Mouse (Mus musculus) large intestine, adult 2 months (tissue): ENCODE measurements around the gene Gorab. TPM values are rescaled to one million over a fixed set of nuclear protein-coding genes. Genes with fewer than 3 reads are reported as not detected.

ENCODE experiments used
- DNase-seq: peaks from one replicate; pipeline ENCODE4 v3.0.0-alpha.2; 2012; ENCODE audit warnings: low read depth, low spot score
- WGBS: fragments of 180-500 bp; shearing (Covaris S2); methylation state at CpG from one replicate; pipeline ENCODE4 v1.1.7; 2018; 5-methylcytosine and 5-hydroxymethylcytosine counted together
- polyA plus RNA-seq: library from polyadenylated mRNA; depleted of rRNA; stranded (reverse); fragments of >200 nt; gene quantifications from 2 replicates; pipeline ENCODE4 v1.2.3, GENCODE M21; 2012; rRNA removed

The Gorab gene
- polyA plus RNA-seq, 1 experiment: 2.0 TPM

DNA sequence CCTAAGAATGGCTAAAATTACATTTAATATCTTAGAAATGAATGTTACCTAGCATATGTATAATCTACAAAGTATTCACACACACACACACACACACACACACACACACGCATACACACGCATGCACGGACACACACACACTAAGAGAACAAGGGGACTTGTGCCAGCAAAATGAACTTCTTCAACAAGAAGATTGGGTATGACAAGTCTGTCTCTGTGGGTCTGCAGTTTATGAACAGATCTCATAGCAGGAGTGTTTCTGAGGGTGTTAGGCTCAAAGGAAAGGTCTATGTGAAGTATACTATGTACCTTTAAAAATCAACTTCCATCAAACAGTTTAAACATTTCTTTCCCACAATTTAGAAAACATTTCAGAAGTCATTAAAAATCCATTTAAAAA lies 43.9 kb downstream of the Gorab start:
- DNase-seq: no peak
- 85% methylated on average over 3 of the region's 3 CpGs for WGBS

DNA sequence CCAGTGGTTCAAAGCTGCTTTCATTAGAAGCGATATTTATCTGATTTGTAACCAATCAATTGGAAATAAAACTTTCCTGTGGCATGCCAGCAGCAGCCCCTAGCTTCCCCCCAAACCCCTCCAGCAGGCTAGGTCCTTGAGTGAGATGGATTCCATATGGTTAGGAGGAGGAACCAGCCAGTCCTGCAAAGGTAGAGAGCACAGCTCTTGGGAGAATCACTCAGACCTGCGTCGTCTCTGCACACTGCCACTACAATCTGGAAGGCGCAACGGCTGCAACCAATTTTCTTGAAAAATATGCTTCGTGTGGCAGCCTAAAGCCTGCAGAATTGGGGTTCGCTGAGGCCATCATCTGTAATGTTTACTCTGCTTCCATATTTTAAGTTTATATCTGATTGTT lies 45.3 kb downstream of the Gorab start:
- no peak for DNase-seq
- WGBS: 41% methylated on average over 7 of the region's 7 CpGs

DNA sequence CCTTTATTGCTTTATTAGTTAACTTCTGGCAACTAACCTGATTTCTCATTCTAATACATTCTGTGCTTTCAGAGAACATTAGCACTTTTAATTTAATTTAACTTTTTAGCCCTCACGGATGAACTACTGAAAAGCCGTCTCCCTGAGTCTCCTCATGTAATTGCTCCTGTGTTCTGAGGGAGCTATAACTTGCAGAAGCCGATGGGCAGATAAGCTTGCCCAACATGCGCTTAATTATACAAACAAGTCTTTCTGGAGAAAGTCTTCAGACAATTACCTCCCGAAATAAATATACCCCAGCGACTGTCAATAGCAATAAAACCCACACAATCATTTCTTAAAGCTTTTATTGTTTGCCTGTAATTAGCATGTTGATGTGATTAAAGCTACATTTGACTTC lies 45.7 kb downstream of the Gorab start:
- 19% methylated on average over 6 of the region's 6 CpGs for WGBS

DNA sequence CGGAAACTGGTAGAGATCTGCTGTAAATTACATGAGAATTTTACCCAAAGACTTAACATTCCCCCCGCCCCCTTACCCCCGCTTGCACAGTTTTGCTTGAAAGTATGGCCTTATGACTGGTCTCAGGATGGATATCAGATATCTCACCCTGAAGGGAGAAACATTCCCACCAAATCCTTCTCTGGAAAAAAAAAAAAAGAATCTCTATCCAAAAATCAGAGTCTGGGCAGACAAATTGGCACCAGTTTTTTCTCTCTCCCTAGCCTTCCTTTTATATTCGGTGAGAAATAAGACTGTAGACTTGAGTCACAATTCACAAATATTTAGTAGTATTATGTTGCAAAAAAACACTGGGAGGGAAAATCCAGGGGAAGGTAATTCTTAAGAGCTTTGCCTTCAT lies 47.3 kb downstream of the Gorab start:
- DNase-seq: no peak
- WGBS: 21% methylated on average over 4 of the region's 4 CpGs

More for the DNA sequence above, 45.7 kb downstream of the Gorab start:
- no peak for DNase-seq

DNA sequence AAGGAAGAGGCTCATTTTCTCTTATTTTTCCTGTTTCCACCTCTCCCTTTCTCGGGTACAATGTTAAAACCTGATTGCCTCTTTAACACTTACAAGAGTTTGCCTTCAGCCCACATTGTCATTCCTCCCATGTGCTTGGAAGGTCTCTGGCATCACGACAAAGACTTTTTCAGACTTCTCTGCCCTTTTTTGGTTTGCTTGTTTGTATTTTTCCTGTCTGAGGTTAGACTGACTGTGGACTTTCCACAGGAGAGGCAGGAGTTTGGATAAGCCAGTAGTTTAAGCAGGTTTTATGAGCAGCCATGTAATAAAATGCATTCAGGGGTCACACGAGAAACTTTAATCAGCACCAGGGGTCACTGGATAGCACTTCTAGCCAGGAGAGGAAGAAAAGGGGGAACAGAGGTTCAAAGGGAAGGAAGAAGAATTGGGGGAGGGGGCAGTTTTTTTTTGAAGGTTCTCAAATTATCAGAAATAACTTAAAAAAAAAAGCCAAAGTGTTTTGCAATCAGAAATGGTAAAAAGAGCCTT lies 47.8 kb downstream of the Gorab start:
- 10% methylated on average over 3 of the region's 3 CpGs for WGBS
- DNase-seq: no peak

DNA sequence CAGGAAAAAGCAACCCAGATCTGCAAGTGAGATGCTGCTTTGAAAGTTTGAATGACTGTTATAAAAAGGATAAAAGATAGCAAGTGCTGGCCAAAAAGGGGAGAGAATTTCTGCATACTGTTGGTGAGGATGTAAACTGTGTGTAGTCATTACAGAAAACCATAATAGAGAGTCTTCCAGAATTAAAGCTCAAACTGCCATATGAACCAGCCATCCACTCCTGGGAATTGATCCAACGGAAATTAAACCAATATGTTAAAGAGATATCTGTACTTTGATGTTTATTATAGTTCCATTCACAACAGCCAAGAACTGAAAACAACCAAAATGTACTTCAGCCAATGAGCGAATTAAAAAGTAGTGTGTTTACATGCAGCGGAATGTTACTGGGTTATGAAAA lies 52.5 kb downstream of the Gorab start:
- no peak for DNase-seq
- WGBS: 66% methylated on average over 3 of the region's 3 CpGs

DNA sequence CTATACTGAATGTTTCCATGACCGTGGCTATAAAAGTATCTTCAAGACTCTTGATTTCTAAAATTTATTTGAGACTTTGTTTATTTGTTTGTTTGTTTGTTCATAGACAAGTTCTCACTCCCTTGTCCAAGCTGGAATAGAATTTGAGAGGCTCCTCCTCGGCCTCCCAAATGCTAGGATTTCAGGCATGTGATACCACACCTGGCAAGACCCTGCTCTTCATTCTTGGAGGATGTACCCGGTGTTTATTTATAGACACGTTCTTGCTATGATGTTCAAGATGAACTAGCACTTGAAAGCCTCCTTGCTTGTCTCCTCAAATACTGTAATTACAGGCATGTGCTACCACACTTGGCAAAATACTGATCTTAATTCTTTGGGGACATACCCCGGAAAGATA lies 57.9 kb downstream of the Gorab start:
- 80% methylated on average over 5 of the region's 5 CpGs for WGBS
- no peak for DNase-seq

DNA sequence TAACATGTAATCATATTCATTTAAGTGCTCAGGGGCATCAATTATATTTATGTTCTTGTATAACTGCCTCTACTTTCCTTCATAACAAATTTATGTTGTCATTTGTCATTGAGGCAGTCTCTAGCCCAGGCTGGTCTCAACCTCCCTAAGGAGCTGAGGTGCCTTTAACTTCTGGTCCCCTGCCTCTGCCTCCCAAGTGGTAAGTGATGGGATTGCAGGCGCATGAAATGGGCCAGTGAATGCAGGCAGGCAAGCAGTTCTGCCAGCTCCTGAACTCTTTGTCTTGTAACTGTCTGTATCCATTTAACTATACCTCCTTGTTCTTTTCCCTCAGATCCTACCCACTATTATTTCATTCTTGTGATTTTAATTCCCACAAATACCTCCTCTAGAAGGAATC lies 58.5 kb downstream of the Gorab start:
- 53% methylated on average over 1 of the region's 1 CpGs for WGBS

DNA sequence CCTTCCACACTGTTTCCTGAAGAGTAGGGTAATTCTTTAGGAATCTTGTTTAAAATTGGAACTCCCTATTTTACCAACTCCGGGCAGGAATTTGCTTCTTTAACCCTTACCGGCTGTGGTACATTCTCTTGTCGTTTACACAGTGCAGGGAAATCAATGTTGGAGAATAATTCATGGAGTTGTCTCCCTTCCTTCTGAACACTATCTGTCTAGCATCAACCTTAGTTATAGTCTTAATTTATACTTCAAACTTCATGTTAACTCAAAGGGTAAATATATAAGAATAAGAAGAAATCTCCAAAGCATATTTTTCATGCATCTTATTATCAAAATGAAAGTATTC lies 64.3 kb downstream of the Gorab start:
- DNase-seq: no peak
- 55% methylated on average over 3 of the region's 3 CpGs for WGBS

More for the DNA sequence above, 58.5 kb downstream of the Gorab start:
- DNase-seq: no peak

DNA sequence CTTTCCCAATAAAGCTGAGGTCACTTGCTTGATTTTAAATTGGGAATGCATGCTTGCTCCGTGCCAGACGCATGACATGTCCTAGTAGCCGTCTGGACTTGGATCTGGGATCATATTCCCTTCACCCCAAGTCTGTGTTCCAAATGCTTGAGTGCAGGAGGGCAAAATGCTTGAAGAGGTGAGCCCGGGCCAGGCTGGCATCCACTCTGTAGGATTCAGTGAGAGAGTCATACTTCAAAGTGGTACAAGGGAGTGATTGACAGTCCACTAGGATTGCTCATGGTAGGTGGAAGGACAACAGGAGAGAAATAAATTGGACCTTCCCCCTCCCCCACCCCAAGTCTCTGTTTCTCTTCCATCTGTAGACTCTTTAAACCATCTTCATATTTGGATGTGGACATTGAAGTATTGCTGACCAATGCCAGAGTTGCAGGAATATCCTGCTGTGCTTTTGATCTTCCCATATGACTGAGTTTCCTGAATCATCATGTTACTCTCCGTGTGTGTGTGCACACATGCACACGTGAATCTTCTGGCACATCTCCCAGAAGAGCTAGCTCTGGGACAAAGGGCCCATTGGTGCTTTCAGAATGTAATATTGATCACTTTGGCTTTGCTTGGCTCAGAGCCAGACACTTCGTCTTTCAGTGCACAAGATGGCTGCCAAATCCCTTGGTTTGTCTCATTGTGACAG lies 64.8 kb downstream of the Gorab start:
- WGBS: 56% methylated on average over 7 of the region's 7 CpGs

DNA sequence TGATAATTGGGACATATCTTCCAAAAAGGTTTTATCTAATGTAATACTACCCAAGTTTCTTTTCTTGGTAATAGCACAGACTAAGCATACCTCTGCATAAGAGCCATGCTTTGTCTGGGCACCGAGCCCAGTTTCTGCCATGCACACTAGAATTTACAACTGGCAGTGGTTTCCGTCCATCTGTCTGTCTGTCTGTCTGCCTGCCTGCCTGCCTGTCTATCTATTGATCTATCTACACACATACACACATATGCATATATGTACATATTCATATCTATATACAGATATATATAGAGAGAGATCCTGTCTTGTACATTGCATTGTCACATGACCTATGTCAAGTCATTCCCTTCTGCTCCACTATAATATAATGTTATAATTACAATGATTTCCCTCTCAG lies 65.6 kb downstream of the Gorab start:
- DNase-seq: no peak
- 62% methylated on average over 2 of the region's 2 CpGs for WGBS

More for the DNA sequence above, 64.8 kb downstream of the Gorab start:
- no peak for DNase-seq

Other genes with a start within 250 kb of the Gorab start
- gene Prrx1, start 90.0 kb downstream of the Gorab start, polyA plus RNA-seq: 0.17 and 1.2 TPM in 2 replicates